Mouse (Mus musculus) T-helper 2 cell (primary cell): ENCODE measurements around the gene Cd209d.
"Not testable (repeated sequence)": the region's sequence is repeated elsewhere in the genome, so short reads cannot be mapped to it uniquely, and the experiment has no call there.

ENCODE experiments used
- in situ Hi-C: fragments of 300-600 bp; cut with MboI, MseI; formaldehyde crosslinking; loops from one replicate; pipeline ENCODE4 v1.15.1; 2025; ENCODE audit warnings: high pct_unique_total_duplicates

Cd209d gene

GRCm38 (mm10) chr8:3878455-3878854, at the start of gene Cd209d:
Gene Cd209d, minus strand, starts transcription at chr8:3878555.
- in situ Hi-C loops: no loop called here

DNA sequence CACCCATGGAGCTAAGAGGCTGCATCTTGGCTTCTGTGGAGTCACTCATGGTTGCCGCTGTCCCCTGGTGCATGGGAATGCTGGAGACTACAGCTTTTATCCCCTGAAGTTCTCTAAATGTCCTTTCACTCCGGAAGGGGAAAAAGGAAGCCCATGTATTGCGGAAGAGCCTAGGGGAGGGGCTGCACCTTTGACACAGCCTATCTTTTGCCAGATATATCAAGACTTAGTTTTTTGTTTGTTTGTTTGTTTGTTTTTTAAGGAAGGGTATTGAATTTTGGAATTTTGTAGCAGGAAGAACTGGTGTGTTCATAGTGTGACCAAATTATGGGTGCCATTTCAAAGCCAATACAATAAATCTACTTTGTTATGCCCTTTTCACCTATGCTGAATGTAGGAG, 48.4 kb upstream of the Cd209d start, which contains the start of gene Cd209b:
Cd209b (minus strand) TSS at position 101 of the 400 bp plus-strand sequence.
- in situ Hi-C loops: no loop called here

DNA sequence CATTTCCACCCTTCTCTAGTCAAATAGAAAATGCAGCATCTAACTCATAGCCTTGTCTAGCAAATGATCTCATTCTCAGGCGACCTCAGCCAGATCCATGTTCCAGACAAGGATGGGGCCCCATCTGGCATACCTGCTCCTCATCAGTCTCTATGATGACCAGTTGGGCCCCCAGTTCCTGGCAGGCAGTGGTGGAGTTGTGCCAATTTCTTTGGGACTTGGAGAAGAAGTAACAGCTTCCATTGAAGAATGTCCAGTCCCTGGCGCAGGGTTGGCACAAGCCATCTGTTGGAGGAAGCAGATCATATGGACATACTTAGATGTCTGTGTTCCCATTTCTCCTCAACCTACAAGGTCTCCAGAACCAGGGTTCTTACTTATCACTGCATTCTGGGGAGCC, 2.2 kb downstream of the Cd209d start:
- in situ Hi-C loops: no loop called here

DNA sequence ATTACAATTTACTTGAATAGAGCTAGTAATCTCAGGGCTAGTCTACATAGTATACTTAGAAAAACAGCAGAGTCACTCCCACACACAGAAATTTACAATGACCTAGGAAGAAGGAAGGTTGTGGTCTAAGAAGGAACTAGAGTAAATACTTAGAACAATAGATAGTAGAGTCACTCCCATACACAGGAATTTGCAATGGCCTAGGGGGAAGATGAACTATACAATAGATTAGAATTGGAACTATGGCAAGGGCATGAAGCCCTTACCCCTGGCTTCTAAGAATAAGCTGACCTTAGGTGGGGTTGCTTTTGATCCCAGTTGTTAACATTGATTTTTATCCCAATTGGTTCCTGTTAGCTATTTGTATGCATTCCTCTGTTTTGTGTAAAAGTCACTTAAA, 15.6 kb downstream of the Cd209d start:
- in situ Hi-C loops: not testable (repeated sequence)

- in situ Hi-C loops: no loop called here
These were observed 24.1 kb downstream of the Cd209d start, which contains the start of gene Cd209e for GRCm38 (mm10) chr8:3854209-3854608. Gene Cd209e, minus strand, starts transcription at chr8:3854309.
